Mouse (Mus musculus) liver, adult (tissue): ENCODE measurements at regions not wholly inside any gene's neighbourhood (a gene's known extent, or its start where the extent isn't known, plus 50 kb on each side); places are given as distances from the start of the nearest gene placed in this dataset.

Experiments used
- GATA4 ChIP-seq: IDR thresholded peaks from 2 replicates; pipeline ENCODE4 v1.6.1; 2014; ENCODE audit warnings: mild to moderate bottlenecking, low read length; ENCODE audit not compliant: insufficient replicate concordance

GRCm38 (mm10) chr3:130838626-130839422 is 108.6 kb upstream of the Rpl34 start:
- no peak for TF ChIP-seq GATA4

- no peak for TF ChIP-seq GATA4
Observed at GRCm38 (mm10) chr3:130833722-130834121, 103.5 kb upstream of the Rpl34 start.

- no peak for TF ChIP-seq GATA4
Observed at GRCm38 (mm10) chr3:130833082-130833481, 102.9 kb upstream of the Rpl34 start.

GRCm38 (mm10) chr3:130831788-130832187 is 101.6 kb upstream of the Rpl34 start:
- TF ChIP-seq GATA4, result no peak

- TF ChIP-seq GATA4, result no peak
Observed at GRCm38 (mm10) chr3:130828346-130828745, 98.1 kb upstream of the Rpl34 start.

- no peak for TF ChIP-seq GATA4
Observed at GRCm38 (mm10) chr3:130827934-130828333, 97.7 kb upstream of the Rpl34 start.

- TF ChIP-seq GATA4, result no peak
Observed at GRCm38 (mm10) chr3:130827021-130827420, 96.8 kb upstream of the Rpl34 start.

- no peak for TF ChIP-seq GATA4
Observed at GRCm38 (mm10) chr3:130819837-130820098, 89.6 kb upstream of the Rpl34 start.

- TF ChIP-seq GATA4, result no peak
Observed at GRCm38 (mm10) chr3:130819031-130819836, 89.0 kb upstream of the Rpl34 start.

- no peak for TF ChIP-seq GATA4
Observed at GRCm38 (mm10) chr3:130818467-130819030, 88.4 kb upstream of the Rpl34 start.

- no peak for TF ChIP-seq GATA4
Observed at GRCm38 (mm10) chr3:130809696-130810665, 79.8 kb upstream of the Rpl34 start.

GRCm38 (mm10) chr3:130805345-130805744 is 75.1 kb upstream of the Rpl34 start:
- no peak for TF ChIP-seq GATA4

GRCm38 (mm10) chr3:130804327-130804662 is 74.1 kb upstream of the Rpl34 start:
- no peak for TF ChIP-seq GATA4

- TF ChIP-seq GATA4, result no peak
Observed at GRCm38 (mm10) chr3:130803591-130804326, 73.6 kb upstream of the Rpl34 start.
